Mouse (Mus musculus): ENCODE measurements around the gene Ap1ar.

- TF ChIP-seq CTCF (IDR thresholded peaks at IDR 0.05; ENCODE audit: low read depth, low read length) (no peak), POLR2AphosphoS5 (IDR thresholded peaks at IDR 0.05; ENCODE audit: insufficient replicate concordance, low read depth, low read length) (no peak), GATA1 (IDR thresholded peaks at IDR 0.05; ENCODE audit: borderline replicate concordance, low read length) (no peak)
Observed at GRCm38 (mm10) chr3:127759212-127759611, 78.1 kb downstream of the Ap1ar start.
